Mouse (Mus musculus): Measurements from ENCODE around the gene Jsrp1. TPM values are rescaled to one million over a fixed set of nuclear protein-coding genes. Genes with fewer than 3 reads are reported as not detected.

Gene Jsrp1
- polyA plus RNA-seq, 1 experiment from 2014 or later, result 1.3 TPM

DNA sequence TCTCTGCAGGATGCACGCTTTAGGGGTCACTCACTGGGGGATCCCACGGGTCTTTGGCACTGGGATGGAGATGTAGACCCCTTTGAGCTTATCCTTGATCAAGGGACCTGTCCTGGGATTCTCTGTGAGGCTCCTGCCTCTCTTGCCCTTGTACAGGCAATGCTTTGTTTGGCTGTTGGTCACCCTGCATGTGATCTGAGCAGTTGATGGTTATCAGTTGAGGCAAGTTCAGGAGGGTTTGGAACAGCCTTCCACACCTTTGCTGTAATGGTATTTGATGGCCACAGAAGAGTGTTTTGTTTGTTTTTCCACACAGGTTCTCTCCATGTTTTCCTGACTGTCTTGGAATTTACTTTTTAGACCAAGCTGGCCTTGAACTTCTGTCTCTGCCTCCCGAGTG is 51.5 kb downstream of the Jsrp1 start:
- Histone ChIP-seq H3K4me2 (ENCODE audit: low read depth, low read length) (no peak overlapping the region), H3K4me1 (replicated peaks; ENCODE audit: control insufficient read depth, insufficient read depth, low read length) (peaks cover 26% of the 10 kb centered on the region), H3K9ac (ENCODE audit: low read length) (no peak overlapping the region), H3K36me3 (ENCODE audit: control insufficient read depth, insufficient read depth, low read length) (no peaks in the 10 kb centered on the region; the same call in 1 of the 2 replicates), H3K27ac (ENCODE audit: low read length) (no peak overlapping the region), H3K9me3 (ENCODE audit: control insufficient read depth, low read length) (no peaks in the 10 kb centered on the region), H3K27me3 (ENCODE audit: control insufficient read depth, insufficient read depth, low read depth, low read length) (no peaks in the 10 kb centered on the region), H3K4me3 (ENCODE audit: low read length) (no peak overlapping the region)
- WGBS, result 56% methylated on average over 3 of the region's 3 CpGs
- ATAC-seq (ENCODE audit: low read depth), result no peak

DNA sequence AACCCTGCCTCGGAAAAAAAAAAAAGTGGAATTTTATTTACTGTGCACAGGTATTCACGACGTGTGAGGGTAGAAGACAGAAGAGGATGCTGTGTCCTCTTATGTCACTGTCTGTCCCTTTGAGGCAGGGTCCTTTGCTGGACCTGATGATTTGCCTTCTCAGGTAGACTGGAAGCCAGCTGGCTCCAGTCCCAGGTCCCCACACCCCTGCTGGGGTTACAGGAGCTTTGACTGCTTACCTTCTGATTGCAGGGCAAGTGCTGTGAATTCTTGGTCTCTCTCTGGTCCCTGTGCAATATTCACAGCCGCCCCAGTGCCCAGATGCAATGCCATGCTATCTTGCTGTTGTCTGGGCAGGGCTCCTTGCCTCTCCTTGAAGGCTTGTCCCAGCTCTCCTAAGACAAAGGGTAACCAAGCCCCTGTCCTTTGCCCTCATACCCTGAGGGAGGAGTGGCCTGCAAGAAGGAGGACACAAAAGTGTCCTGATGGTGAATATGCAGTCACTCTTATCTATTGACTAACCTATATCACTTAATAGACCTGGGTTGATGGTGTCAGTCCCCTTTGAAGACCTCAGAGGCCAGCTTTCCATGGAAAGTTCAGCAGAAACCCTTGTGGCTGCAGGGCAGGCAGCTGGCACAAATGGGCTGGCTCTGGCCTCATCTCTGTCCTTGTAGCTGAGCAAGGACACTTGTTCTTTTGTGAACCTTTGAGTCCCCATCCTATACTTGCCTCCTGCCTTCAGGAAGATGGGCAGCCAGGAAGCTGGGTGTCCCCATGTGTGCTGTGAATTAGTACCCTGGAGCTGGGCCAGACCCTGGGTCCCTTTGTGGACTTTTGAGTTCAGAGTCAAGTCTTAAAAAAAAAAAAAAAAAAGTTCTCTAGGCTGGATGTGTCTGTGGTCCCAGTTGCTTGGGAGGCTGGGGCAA is 52.4 kb downstream of the Jsrp1 start:
- 68% methylated on average over 4 of the region's 4 CpGs for WGBS
- H3K4me1 ChIP-seq (replicated peaks; ENCODE audit: control insufficient read depth, insufficient read depth, low read length), result peaks cover 32% of the 10 kb centered on the region
- H3K9ac ChIP-seq (ENCODE audit: low read length), result no peak overlapping the region
- no peak for ATAC-seq (ENCODE audit: low read depth)
- no peak overlapping the region for H3K4me2 ChIP-seq (ENCODE audit: low read depth, low read length)
- H3K27me3 ChIP-seq (ENCODE audit: control insufficient read depth, insufficient read depth, low read depth, low read length), result no peaks in the 10 kb centered on the region
- no peak overlapping the region for H3K27ac ChIP-seq (ENCODE audit: low read length)
- H3K36me3 ChIP-seq (ENCODE audit: control insufficient read depth, insufficient read depth, low read length), result no peaks in the 10 kb centered on the region
- H3K9me3 ChIP-seq (ENCODE audit: control insufficient read depth, low read length), result no peaks in the 10 kb centered on the region
- H3K4me3 ChIP-seq (ENCODE audit: low read length), result no peak overlapping the region

DNA sequence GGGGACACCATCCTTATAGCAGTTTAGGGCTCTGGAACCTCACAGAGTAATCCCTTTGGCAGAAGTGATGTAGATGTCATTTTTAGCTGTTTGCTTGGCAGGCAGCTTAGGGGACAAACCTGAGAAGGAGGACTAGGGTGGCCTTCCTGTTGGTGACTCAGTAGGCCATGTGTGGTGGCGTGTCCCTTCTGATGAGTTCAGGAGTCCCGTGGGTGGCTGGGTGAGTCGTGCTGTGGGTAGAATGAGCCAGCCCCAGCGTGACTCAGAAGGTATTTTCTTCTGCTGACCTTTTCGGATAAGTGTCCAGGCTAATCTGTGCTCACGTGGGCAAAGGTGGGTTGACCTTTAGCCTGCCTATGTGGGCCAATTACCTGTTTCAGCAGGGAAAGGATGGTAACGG is 54.6 kb downstream of the Jsrp1 start:
- ATAC-seq (ENCODE audit: low read depth), result no peak
- Histone ChIP-seq H3K9ac (ENCODE audit: low read length) (no peak overlapping the region), H3K27me3 (ENCODE audit: control insufficient read depth, insufficient read depth, low read depth, low read length) (no peaks in the 10 kb centered on the region), H3K4me1 (replicated peaks; ENCODE audit: control insufficient read depth, insufficient read depth, low read length) (peaks cover 31% of the 10 kb centered on the region), H3K4me2 (ENCODE audit: low read depth, low read length) (no peak overlapping the region), H3K4me3 (ENCODE audit: low read length) (no peak overlapping the region), H3K27ac (ENCODE audit: low read length) (no peak overlapping the region), H3K36me3 (ENCODE audit: control insufficient read depth, insufficient read depth, low read length) (no peaks in the 10 kb centered on the region), H3K9me3 (ENCODE audit: control insufficient read depth, low read length) (no peaks in the 10 kb centered on the region)
- WGBS, result 78% methylated on average over 7 of the region's 7 CpGs

MicroRNAs within 50 kb of the gene (microRNA counts, 519-probe panel; counts per million panel counts)
- microRNA mmu-miR-1982, result not detected

Small RNA genes within 50 kb of the gene (microRNA-seq; reads per million reads assigned to microRNA genes)
- gene Mir1982, result 1.2 reads per million

Other genes with a start within 250 kb of the Jsrp1 start
- gene Klf16, start 236.2 kb downstream of the Jsrp1 start, polyA plus RNA-seq (2015; fragmentation: Nextera tagmentation; extraction: Ambion mirVana), result 8.2 and 8.3 TPM in 2 replicates
- gene Abhd17a, start 223.2 kb downstream of the Jsrp1 start, polyA plus RNA-seq (2015; fragmentation: Nextera tagmentation; extraction: Ambion mirVana), result 77.4 and 80.9 TPM in 2 replicates
- 78.8 and 81.8 TPM in 2 replicates for gene Scamp4, start 210.6 kb downstream of the Jsrp1 start, polyA plus RNA-seq (2015; fragmentation: Nextera tagmentation; extraction: Ambion mirVana)
- 7.1 and 8.3 TPM in 2 replicates for gene Adat3, start 210.6 kb downstream of the Jsrp1 start, polyA plus RNA-seq (2015; fragmentation: Nextera tagmentation; extraction: Ambion mirVana)
- 3.7 and 4.4 TPM in 2 replicates for gene Gm49322, start 207.5 kb downstream of the Jsrp1 start, polyA plus RNA-seq (2015; fragmentation: Nextera tagmentation; extraction: Ambion mirVana)
- gene Csnk1g2, start 190.7 kb downstream of the Jsrp1 start, polyA plus RNA-seq (2015; fragmentation: Nextera tagmentation; extraction: Ambion mirVana), result 20.6 and 38.4 TPM in 2 replicates
- gene Btbd2, start 156.4 kb downstream of the Jsrp1 start, polyA plus RNA-seq (2015; fragmentation: Nextera tagmentation; extraction: Ambion mirVana), result 15.3 and 33.2 TPM in 2 replicates
- 66.3 and 82.1 TPM in 2 replicates for gene Mknk2, start 135.4 kb downstream of the Jsrp1 start, polyA plus RNA-seq (2015; fragmentation: Nextera tagmentation; extraction: Ambion mirVana)
- gene Mob3a, start 111.5 kb downstream of the Jsrp1 start, polyA plus RNA-seq (2015; fragmentation: Nextera tagmentation; extraction: Ambion mirVana), result 42.3 and 45.7 TPM in 2 replicates
- 23.6 and 26.8 TPM in 2 replicates for gene Izumo4, start 111.3 kb downstream of the Jsrp1 start, polyA plus RNA-seq (2015; fragmentation: Nextera tagmentation; extraction: Ambion mirVana)
- 59.6 and 59.9 TPM in 2 replicates for gene Ap3d1, start 71.2 kb downstream of the Jsrp1 start, polyA plus RNA-seq (2015; fragmentation: Nextera tagmentation; extraction: Ambion mirVana)
- gene Dot1l, start 58.3 kb downstream of the Jsrp1 start, polyA plus RNA-seq (2015; fragmentation: Nextera tagmentation; extraction: Ambion mirVana), result 15.4 and 17.5 TPM in 2 replicates
- gene Sf3a2, start 15.3 kb downstream of the Jsrp1 start, polyA plus RNA-seq (2015; fragmentation: Nextera tagmentation; extraction: Ambion mirVana), result 60.9 and 75.7 TPM in 2 replicates
- gene Plekhj1, start 14.9 kb downstream of the Jsrp1 start, polyA plus RNA-seq (2015; fragmentation: Nextera tagmentation; extraction: Ambion mirVana), result 92.7 and 100 TPM in 2 replicates
- 0.13 TPM in 1 of 2 replicates, not detected in the other for gene Amh, start 8.3 kb downstream of the Jsrp1 start, polyA plus RNA-seq (2015; fragmentation: Nextera tagmentation; extraction: Ambion mirVana)
- 1,799 and 1,972 TPM in 2 replicates for gene Oaz1, start 13.2 kb upstream of the Jsrp1 start, polyA plus RNA-seq (2015; fragmentation: Nextera tagmentation; extraction: Ambion mirVana)
- gene Lingo3, start 30.5 kb upstream of the Jsrp1 start, polyA plus RNA-seq (2015; fragmentation: Nextera tagmentation; extraction: Ambion mirVana), result 0.15 and 0.44 TPM in 2 replicates
- gene Lsm7, start 41.7 kb upstream of the Jsrp1 start, polyA plus RNA-seq (2015; fragmentation: Nextera tagmentation; extraction: Ambion mirVana), result 193 and 234 TPM in 2 replicates
- 43.0 and 43.2 TPM in 2 replicates for gene Sppl2b, start 41.8 kb upstream of the Jsrp1 start, polyA plus RNA-seq (2015; fragmentation: Nextera tagmentation; extraction: Ambion mirVana)
- 0.08 TPM in 1 of 2 replicates, not detected in the other for gene Tmprss9, start 58.4 kb upstream of the Jsrp1 start, polyA plus RNA-seq (2015; fragmentation: Nextera tagmentation; extraction: Ambion mirVana)
- gene Timm13, start 87.5 kb upstream of the Jsrp1 start, polyA plus RNA-seq (2015; fragmentation: Nextera tagmentation; extraction: Ambion mirVana), result 284 and 297 TPM in 2 replicates
- gene Lmnb2, start 104.7 kb upstream of the Jsrp1 start, polyA plus RNA-seq (2015; fragmentation: Nextera tagmentation; extraction: Ambion mirVana), result 52.6 and 52.7 TPM in 2 replicates
- gene Gadd45b, start 116.6 kb upstream of the Jsrp1 start, polyA plus RNA-seq (2015; fragmentation: Nextera tagmentation; extraction: Ambion mirVana), result 57.3 and 63.6 TPM in 2 replicates
- gene Gng7, start 201.4 kb upstream of the Jsrp1 start, polyA plus RNA-seq (2015; fragmentation: Nextera tagmentation; extraction: Ambion mirVana), result 5.1 and 5.7 TPM in 2 replicates
- 0.11 and 0.72 TPM in 2 replicates for gene Diras1, start 212.2 kb upstream of the Jsrp1 start, polyA plus RNA-seq (2015; fragmentation: Nextera tagmentation; extraction: Ambion mirVana)
- 19.4 and 20.8 TPM in 2 replicates for gene Slc39a3, start 223.9 kb upstream of the Jsrp1 start, polyA plus RNA-seq (2015; fragmentation: Nextera tagmentation; extraction: Ambion mirVana)
- gene Sgta, start 246.7 kb upstream of the Jsrp1 start, polyA plus RNA-seq (2015; fragmentation: Nextera tagmentation; extraction: Ambion mirVana), result 183 and 187 TPM in 2 replicates